Mouse (Mus musculus) hindbrain, embryonic 14.5 days (tissue): Measurements from ENCODE around the gene Ear6. TPM values are rescaled to one million over a fixed set of nuclear protein-coding genes. Genes with fewer than 3 reads are reported as not detected.
"Not testable (repeated sequence)": the region's sequence is repeated elsewhere in the genome, so short reads cannot be mapped to it uniquely, and the experiment has no call there.

Experiments used
- ATAC-seq: fragments of 200-750 bp; cut with Nextera tagmentation; 2 replicates; pipeline ENCODE4 v1.8.0; 2017; ENCODE audit warnings: moderate number of reproducible peaks, mild to moderate bottlenecking, moderate TSS enrichment, moderate library complexity; ENCODE audit not compliant: low FRiP score
- DNase-seq: peaks from one replicate; pipeline ENCODE4 v3.0.0-alpha.2; 2015; ENCODE audit warnings: low spot score
- H3K27ac ChIP-seq: fragments of 300-500 bp; sonication (generic); 2 replicates; pipeline ENCODE4 v1.5.1; 2014; ENCODE audit warnings: mild to moderate bottlenecking, moderate library complexity
- H3K27me3 ChIP-seq: fragments of 300-500 bp; sonication (generic); 2 replicates; pipeline ENCODE4 v1.6.1; 2014; ENCODE audit warnings: mild to moderate bottlenecking, low read length, mixed read lengths; ENCODE audit not compliant: control insufficient read depth, insufficient read depth
- H3K36me3 ChIP-seq: fragments of 300-500 bp; sonication (generic); replicated peaks from 2 replicates; pipeline ENCODE4 v1.6.1; 2014; ENCODE audit not compliant: control insufficient read depth, insufficient read depth
- H3K4me1 ChIP-seq: fragments of 300-500 bp; sonication (generic); replicated peaks from 2 replicates; pipeline ENCODE4 v1.6.1; 2014; ENCODE audit warnings: antibody characterized with exemption, low read length, mixed read lengths; ENCODE audit not compliant: control insufficient read depth, insufficient read depth
- H3K4me2 ChIP-seq: fragments of 300-500 bp; sonication (generic); replicated peaks from 2 replicates; pipeline ENCODE4 v1.6.1; 2014; ENCODE audit warnings: mild to moderate bottlenecking, moderate library complexity
- H3K4me3 ChIP-seq: fragments of 300-500 bp; sonication (generic); replicated peaks from 2 replicates; pipeline ENCODE4 v1.5.1; 2014; ENCODE audit warnings: mild to moderate bottlenecking, low read length
- H3K9ac ChIP-seq: fragments of 300-500 bp; sonication (generic); 2 replicates; pipeline ENCODE4 v1.6.1; 2014
- H3K9me3 ChIP-seq: fragments of 300-500 bp; sonication (generic); 2 replicates; pipeline ENCODE4 v1.6.1; 2016; ENCODE audit warnings: low read length; ENCODE audit not compliant: control insufficient read depth
- WGBS: fragments of 180-500 bp; shearing (Covaris S2); extraction: QIAGEN DNeasy Blood & Tissue Kit; methylation state at CpG from one replicate; pipeline ENCODE4 v1.1.7; 2014; 5-methylcytosine and 5-hydroxymethylcytosine counted together
- polyA plus RNA-seq: library from polyadenylated mRNA; unstranded; fragments of >200 nt; fragmentation: Nextera tagmentation; extraction: Ambion mirVana; gene quantifications from 2 replicates; pipeline ENCODE4 v1.2.1, GENCODE M21; 2014

Ear6 gene
- polyA plus RNA-seq, 1 experiment from 2014 or later = not detected

DNA sequence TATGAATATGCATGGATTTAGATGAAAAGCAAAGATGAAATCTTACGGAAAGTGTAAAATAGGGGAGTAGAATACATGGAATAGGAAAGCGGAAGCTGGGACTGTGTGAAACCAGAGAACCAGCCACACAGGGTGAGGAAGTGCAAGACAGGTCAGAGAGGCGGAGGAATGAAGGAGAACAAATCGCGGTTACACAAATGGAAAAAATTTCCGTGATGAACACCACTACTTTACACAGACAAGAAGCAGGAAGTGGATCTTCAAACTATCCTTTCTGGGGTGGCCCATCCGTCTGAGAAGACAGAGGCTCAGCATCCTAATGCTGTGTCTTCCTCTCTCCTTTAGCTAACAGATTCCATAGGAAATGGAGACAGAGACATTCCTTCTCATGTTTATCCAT is 1.8 kb downstream of the Ear6 start:
- not testable (repeated sequence) for H3K27me3 ChIP-seq, H3K4me1 ChIP-seq, H3K27ac ChIP-seq, ATAC-seq, H3K4me3 ChIP-seq, DNase-seq, H3K9ac ChIP-seq, H3K9me3 ChIP-seq, H3K36me3 ChIP-seq, H3K4me2 ChIP-seq
- WGBS = 88% methylated on average over 7 of the region's 7 CpGs

DNA sequence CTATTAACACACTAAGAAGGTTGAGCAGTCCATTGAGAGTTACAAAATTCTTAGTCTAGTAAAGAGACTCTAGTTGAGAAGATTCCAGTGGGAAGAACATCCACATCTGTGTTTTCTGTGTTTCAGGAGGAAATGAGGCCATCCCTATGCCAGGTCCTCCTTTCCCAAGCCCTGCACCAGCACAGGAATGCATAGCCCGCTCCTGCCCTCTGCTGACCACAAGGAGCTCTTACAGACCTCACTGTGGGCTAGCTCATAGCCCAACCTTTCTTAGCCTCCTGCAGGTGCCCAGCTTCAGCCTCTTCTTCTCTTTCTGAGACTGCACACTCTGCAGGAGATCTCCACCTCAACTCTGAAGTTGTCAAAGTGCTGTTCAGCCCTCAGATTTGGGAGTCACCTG is 10.1 kb downstream of the Ear6 start:
- H3K36me3 ChIP-seq, H3K4me1 ChIP-seq, H3K9ac ChIP-seq, H3K4me3 ChIP-seq, H3K9me3 ChIP-seq, H3K4me2 ChIP-seq, H3K27ac ChIP-seq, ATAC-seq, H3K27me3 ChIP-seq: not testable (repeated sequence)
- DNase-seq = peak; percentile 26
- 0% methylated on average over 1 of the region's 1 CpGs for WGBS

DNA sequence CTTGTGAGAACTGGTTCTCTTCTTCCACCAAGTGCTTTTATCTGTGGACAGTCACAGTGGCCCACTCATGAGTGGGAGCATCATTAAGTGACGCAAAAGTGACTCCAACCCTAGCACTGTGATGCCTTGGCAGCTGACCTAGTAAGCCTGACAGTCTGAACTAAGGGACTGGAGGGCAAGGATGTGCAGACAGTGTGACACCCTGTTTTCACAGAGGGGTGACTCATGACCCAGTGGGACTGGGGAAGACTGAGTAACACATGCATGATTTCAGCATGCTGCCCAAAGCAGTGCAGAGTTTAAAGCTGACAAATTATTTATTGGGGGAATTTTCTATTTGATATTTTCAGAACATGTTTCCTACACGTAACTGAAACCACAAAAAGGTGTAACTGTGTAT is 17.3 kb downstream of the Ear6 start:
- Histone ChIP-seq H3K27ac (no peak overlapping the region), H3K27me3 (no peaks in the 10 kb centered on the region), H3K4me1 (no peaks in the 10 kb centered on the region), H3K9me3 (no peaks in the 10 kb centered on the region), H3K9ac (no peak overlapping the region), H3K4me2 (no peak overlapping the region), H3K36me3 (no peaks in the 10 kb centered on the region), H3K4me3 (no peak overlapping the region)
- WGBS = 79% methylated on average over 2 of the region's 2 CpGs
- ATAC-seq (no peak), DNase-seq (no peak)

DNA sequence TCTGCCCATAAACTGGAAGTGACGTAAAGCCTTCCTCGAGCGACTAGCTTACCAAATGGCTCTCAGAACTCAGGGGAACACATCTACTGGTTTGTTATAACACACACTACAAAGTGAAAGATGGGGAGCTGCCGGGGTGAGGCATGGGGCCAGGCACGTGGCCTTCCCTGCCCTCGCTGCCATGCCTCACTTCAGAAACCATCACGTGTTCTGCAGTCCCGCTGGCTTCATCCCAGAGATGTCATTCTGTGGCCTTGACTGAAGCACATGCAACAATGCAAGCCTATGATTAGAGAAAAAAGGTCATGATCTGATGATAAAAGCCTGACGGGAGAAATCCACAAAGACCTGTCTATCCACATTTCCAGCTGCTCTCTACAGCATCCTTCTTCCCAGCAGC is 18.2 kb downstream of the Ear6 start:
- DNase-seq (no peak), ATAC-seq (no peak)
- Histone ChIP-seq H3K4me1 (no peaks in the 10 kb centered on the region), H3K4me3 (no peak overlapping the region), H3K27ac (no peak overlapping the region), H3K4me2 (no peak overlapping the region), H3K9me3 (no peaks in the 10 kb centered on the region), H3K36me3 (no peaks in the 10 kb centered on the region), H3K27me3 (no peaks in the 10 kb centered on the region), H3K9ac (no peak overlapping the region)
- WGBS = 77% methylated on average over 9 of the region's 9 CpGs

DNA sequence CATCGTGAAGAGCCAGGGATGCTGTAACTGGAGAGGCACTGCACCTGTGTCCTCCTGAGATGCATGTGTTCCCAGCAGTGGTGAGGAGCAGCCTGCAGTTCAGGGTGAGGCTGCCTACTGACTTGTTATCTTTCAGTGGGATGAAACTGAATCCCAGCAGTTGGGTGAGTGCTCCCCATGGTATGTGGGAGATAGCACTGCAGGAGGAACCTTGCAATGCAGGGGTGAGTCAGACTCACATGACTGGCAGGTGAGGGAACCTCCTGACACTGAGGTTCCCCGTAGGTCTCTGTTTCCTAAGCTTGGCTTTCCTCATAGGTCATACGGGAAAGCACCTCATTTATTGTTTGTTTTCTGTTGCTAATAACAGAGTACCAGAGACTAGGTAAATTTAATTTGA is 24.0 kb downstream of the Ear6 start:
- WGBS = 86% methylated on average over 3 of the region's 3 CpGs
- Histone ChIP-seq H3K27me3 (no peaks in the 10 kb centered on the region), H3K9me3 (no peaks in the 10 kb centered on the region), H3K36me3 (no peaks in the 10 kb centered on the region), H3K4me3 (no peak overlapping the region), H3K4me2 (no peak overlapping the region), H3K9ac (no peak overlapping the region), H3K4me1 (no peaks in the 10 kb centered on the region), H3K27ac (no peak overlapping the region)
- DNase-seq (no peak), ATAC-seq (no peak)

DNA sequence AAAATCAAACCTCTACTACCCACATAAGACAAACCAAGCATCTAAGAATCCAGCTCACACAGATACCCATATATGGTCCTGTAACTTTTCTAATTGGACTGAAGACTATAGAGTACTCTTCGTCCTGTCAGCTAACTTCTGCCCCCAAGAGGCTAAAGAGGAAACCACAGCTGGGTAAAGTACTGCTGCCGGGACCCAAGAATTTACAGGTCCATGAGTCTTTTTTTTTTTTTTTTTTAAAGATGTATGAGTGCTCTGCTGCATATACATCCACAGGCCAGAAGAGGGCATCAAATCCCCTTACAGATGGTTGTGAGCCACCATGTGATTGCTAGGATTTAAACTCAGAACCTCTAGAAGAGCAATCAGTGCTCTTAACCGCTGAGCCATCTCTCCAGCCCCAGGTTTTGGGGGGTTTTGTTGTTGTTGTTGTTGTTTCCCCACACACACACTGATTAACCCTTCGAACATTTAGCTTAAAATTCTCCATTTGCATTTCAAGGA is 30.1 kb downstream of the Ear6 start:
- under 1% methylated on average over 4 of the region's 4 CpGs for WGBS
- H3K9me3 ChIP-seq = no peaks in the 10 kb centered on the region
- H3K4me1 ChIP-seq = peaks cover 10% of the 10 kb centered on the region
- H3K36me3 ChIP-seq = peaks cover 22% of the 10 kb centered on the region
- H3K27ac ChIP-seq = peak overlapping the region; percentile 75
- DNase-seq = peak; percentile 71
- H3K27me3 ChIP-seq = no peaks in the 10 kb centered on the region
- peak; percentile 22; the same call in 1 of the 2 replicates for ATAC-seq
- peak overlapping the region; percentile 73 for H3K4me3 ChIP-seq
- H3K9ac ChIP-seq = peak overlapping the region; percentile 38
- H3K4me2 ChIP-seq = peak overlapping the region; percentile 75

DNA sequence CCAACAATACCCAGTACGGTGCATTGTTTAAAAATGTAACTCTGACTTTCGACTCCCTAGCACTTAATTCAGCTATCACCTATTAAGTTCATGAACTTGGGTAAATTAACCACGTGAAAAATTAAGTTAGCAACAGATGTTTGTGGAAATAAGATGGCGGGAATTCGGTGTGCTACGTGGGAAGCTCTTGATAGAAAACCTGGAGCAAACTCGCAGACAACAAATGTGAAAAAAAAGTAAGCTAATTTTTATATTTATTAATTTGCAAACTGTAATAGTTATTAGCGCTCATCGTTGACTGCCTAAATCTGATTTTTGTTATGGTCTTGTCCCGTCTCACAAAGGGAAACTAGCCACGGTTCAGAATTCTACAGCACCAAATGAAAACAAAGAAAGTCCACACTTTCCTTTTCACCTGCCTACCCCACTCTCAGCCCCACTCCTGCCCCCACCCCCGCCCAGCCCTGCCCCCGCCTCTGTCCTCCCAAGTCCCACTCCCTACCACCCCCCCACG is 30.6 kb downstream of the Ear6 start:
- Histone ChIP-seq H3K27me3 (no peaks in the 10 kb centered on the region), H3K4me1 (peaks cover 10% of the 10 kb centered on the region), H3K27ac (peak overlapping the region; percentile 75), H3K9me3 (no peaks in the 10 kb centered on the region), H3K9ac (peak overlapping the region; percentile 38), H3K4me2 (peak overlapping the region; percentile 75), H3K36me3 (peaks cover 27% of the 10 kb centered on the region), H3K4me3 (peak overlapping the region; percentile 73)
- DNase-seq = peak; percentile 58
- peak; percentile 6; the same call in 1 of the 2 replicates for ATAC-seq
- WGBS = 1% methylated on average over 14 of the region's 14 CpGs

DNA sequence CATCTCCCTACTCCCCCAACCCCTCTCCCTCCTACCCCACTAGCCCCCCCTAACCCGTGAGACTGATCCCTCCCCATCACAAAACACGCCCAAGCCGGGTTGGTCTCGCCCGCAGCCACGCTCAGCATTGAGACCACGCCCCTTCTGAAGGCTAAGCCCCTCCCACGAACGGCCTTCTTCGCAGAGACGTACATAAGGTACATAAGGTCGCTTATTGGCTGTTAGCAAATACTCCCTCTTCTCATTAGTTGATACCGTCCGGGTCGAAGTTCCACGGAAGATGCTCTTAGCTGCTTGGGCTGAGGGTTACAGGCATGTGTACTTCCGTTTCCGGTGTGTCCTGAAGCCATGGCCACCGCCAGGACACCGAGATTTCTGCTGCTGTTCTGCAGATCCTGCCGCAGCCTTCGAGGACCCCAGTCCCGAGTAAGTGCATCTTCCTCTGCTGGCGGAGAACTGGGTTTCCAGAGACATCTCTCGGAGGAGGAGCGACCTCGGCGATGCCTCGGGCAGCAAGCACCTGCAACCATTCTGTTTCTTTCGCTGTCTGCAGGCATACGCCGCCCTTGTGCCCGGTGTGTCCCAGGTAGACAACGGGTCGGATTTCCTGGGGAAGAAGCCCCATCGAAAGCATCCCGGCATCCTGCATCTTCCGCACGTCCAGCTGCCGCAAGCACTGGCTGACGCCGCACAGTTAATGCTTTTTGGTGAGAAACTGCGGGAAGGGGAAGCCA is 31.3 kb downstream of the Ear6 start, which contains the start of gene Mettl17:
Gene Mettl17, plus strand, starts transcription at position 245 of the 734 bp plus-strand sequence.
- peak within 1 kb of the TSS; percentile 79 for H3K27ac ChIP-seq
- peak; percentile 99 for ATAC-seq
- H3K36me3 ChIP-seq = peaks cover 34% of the 10 kb centered on the region
- H3K4me3 ChIP-seq = peak within 1 kb of the TSS; percentile 73
- peak within 1 kb of the TSS; percentile 75 for H3K4me2 ChIP-seq
- H3K9ac ChIP-seq = peak within 1 kb of the TSS; percentile 82
- H3K4me1 ChIP-seq = peaks cover 10% of the 10 kb centered on the region
- peak; percentile 96 for DNase-seq
- WGBS = under 1% methylated on average over 43 of the region's 43 CpGs
- no peaks in the 10 kb centered on the region for H3K9me3 ChIP-seq
- no peaks in the 10 kb centered on the region for H3K27me3 ChIP-seq

DNA sequence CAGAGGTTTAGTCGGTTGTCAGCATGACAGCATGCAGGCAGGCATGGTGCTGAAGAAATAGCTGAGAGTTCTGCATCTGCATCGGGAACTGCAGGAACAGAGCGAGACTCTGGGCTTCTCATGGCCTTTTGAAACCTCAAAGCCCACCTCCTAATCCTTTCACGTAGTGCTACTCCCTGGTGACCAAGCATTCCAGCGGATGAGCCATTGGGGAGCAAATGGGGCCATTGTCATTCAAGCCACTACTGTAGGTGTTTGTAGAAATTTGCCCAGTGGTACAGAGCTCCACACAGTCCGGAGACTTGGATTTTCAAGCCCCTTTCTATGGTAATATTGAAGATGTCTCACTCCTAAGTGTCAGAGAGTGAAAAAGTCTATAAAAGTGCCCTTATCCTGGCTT is 32.6 kb downstream of the Ear6 start:
- Histone ChIP-seq H3K4me2 (peak overlapping the region; percentile 75), H3K36me3 (peaks cover 46% of the 10 kb centered on the region), H3K4me1 (peaks cover 10% of the 10 kb centered on the region), H3K9ac (peak overlapping the region; percentile 82; the same call in 1 of the 2 replicates), H3K4me3 (peak overlapping the region; percentile 73; the same call in 1 of the 2 replicates), H3K27me3 (no peaks in the 10 kb centered on the region), H3K9me3 (no peaks in the 10 kb centered on the region), H3K27ac (no peak overlapping the region)
- DNase-seq (no peak), ATAC-seq (no peak)
- 47% methylated on average over 6 of the region's 6 CpGs for WGBS
